Mouse (Mus musculus) stomach, embryonic 16.5 days (tissue): ENCODE results near the gene Gm5724. TPM values are rescaled to one million over a fixed set of nuclear protein-coding genes. Genes with fewer than 3 reads are reported as not detected.

ENCODE experiments used
- ATAC-seq: fragments of 200-750 bp; cut with Nextera tagmentation; 2 replicates; pipeline ENCODE4 v1.8.0; 2017; ENCODE audit warnings: moderate number of reproducible peaks, moderate TSS enrichment; ENCODE audit not compliant: insufficient read depth, low FRiP score
- H3K27ac ChIP-seq: fragments of 300-500 bp; sonication (generic); 2 replicates; pipeline ENCODE4 v1.5.1; 2014; ENCODE audit warnings: low read length
- H3K27me3 ChIP-seq: fragments of 300-500 bp; sonication (generic); 2 replicates; pipeline ENCODE4 v1.6.1; 2014; ENCODE audit warnings: low read length, control low read depth, mixed read lengths; ENCODE audit not compliant: control insufficient read depth, insufficient read depth
- H3K36me3 ChIP-seq: fragments of 300-500 bp; sonication (generic); 2 replicates; pipeline ENCODE4 v1.6.1; 2014; ENCODE audit warnings: low read length; ENCODE audit not compliant: control insufficient read depth, insufficient read depth
- H3K4me1 ChIP-seq: fragments of 300-500 bp; sonication (generic); 2 replicates; pipeline ENCODE4 v1.6.1; 2014; ENCODE audit warnings: low read length, control low read depth, mixed read lengths; ENCODE audit not compliant: control insufficient read depth, insufficient read depth
- H3K4me2 ChIP-seq: fragments of 300-500 bp; sonication (generic); 2 replicates; pipeline ENCODE4 v1.6.1; 2014; ENCODE audit warnings: low read depth, low read length, mixed read lengths
- H3K4me3 ChIP-seq: fragments of 300-500 bp; sonication (generic); replicated peaks from 2 replicates; pipeline ENCODE4 v1.5.1; 2014; ENCODE audit warnings: mild to moderate bottlenecking, low read length
- H3K9ac ChIP-seq: fragments of 300-500 bp; sonication (generic); 2 replicates; pipeline ENCODE4 v1.6.1; 2014; ENCODE audit warnings: low read length
- H3K9me3 ChIP-seq: fragments of 300-500 bp; sonication (generic); replicated peaks from 2 replicates; pipeline ENCODE4 v1.6.1; 2016; ENCODE audit warnings: low read length, control low read depth; ENCODE audit not compliant: control insufficient read depth
- WGBS: fragments of 180-500 bp; shearing (Covaris S2); extraction: QIAGEN DNeasy Blood & Tissue Kit; methylation state at CpG from one replicate; pipeline ENCODE4 v1.1.7; 2014; 5-methylcytosine and 5-hydroxymethylcytosine counted together
- polyA plus RNA-seq: library from polyadenylated mRNA; unstranded; fragments of >200 nt; fragmentation: Nextera tagmentation; extraction: Ambion mirVana; gene quantifications from 2 replicates; pipeline ENCODE4 v1.2.1, GENCODE M21; 2015

The Gm5724 gene
- not detected in 2 replicates for polyA plus RNA-seq

- H3K27me3 ChIP-seq = no peaks in the 10 kb centered on the region
- H3K4me1 ChIP-seq = no peaks in the 10 kb centered on the region
- no peaks in the 10 kb centered on the region for H3K36me3 ChIP-seq
- ATAC-seq = no peak
- H3K9me3 ChIP-seq = no peaks in the 10 kb centered on the region
- no peak within 1 kb of the TSS for H3K27ac ChIP-seq
- no peak within 1 kb of the TSS for H3K4me2 ChIP-seq
- H3K4me3 ChIP-seq = no peak within 1 kb of the TSS
- WGBS = 82% methylated on average over 3 of the region's 3 CpGs
- H3K9ac ChIP-seq = no peak within 1 kb of the TSS
Measured at GRCm38 (mm10) chr6:141773710-141774109, at the start of gene Gm5724. Gene Gm5724 (minus strand): TSS chr6:141773810.

DNA sequence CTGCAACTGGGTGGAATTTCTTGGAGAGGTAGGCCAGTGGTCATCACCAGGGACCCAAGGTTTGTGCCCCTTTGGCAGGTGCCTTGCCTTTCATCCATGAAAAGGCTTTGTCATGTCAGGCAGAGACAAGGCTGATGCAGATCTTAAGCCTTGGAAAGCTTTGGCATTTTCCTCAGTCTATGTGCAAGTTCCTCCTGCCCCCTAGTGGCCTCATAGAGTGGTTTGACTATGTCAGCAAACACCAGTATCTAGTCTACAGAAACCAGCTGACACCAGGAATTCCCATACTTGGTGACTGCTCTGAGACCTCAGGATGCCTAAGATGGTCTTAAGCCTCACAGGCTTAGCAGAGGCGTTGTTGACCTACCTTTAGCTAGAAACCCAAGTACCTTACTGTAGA, 24.2 kb upstream of the Gm5724 start:
- H3K9me3 ChIP-seq = no peaks in the 10 kb centered on the region
- no peaks in the 10 kb centered on the region for H3K4me1 ChIP-seq
- no peaks in the 10 kb centered on the region for H3K36me3 ChIP-seq
- no peak overlapping the region for H3K9ac ChIP-seq
- WGBS = 31% methylated on average over 1 of the region's 1 CpGs
- H3K27me3 ChIP-seq = no peaks in the 10 kb centered on the region
- H3K4me2 ChIP-seq = no peak overlapping the region
- ATAC-seq = no peak
- H3K4me3 ChIP-seq = no peak overlapping the region
- H3K27ac ChIP-seq = no peak overlapping the region

- 83% methylated on average over 2 of the region's 2 CpGs for WGBS
- no peaks in the 10 kb centered on the region for H3K36me3 ChIP-seq
- no peaks in the 10 kb centered on the region for H3K9me3 ChIP-seq
- no peak overlapping the region for H3K4me3 ChIP-seq
- ATAC-seq = no peak
- no peak overlapping the region for H3K4me2 ChIP-seq
- no peaks in the 10 kb centered on the region for H3K27me3 ChIP-seq
- no peak overlapping the region for H3K9ac ChIP-seq
- H3K27ac ChIP-seq = no peak overlapping the region
- no peaks in the 10 kb centered on the region for H3K4me1 ChIP-seq
Measured at GRCm38 (mm10) chr6:141774476-141774875, 866 bp upstream of the Gm5724 start.

- Histone ChIP-seq H3K27ac (no peak overlapping the region), H3K4me1 (no peaks in the 10 kb centered on the region), H3K4me2 (no peak overlapping the region), H3K4me3 (no peak overlapping the region), H3K27me3 (no peaks in the 10 kb centered on the region), H3K36me3 (no peaks in the 10 kb centered on the region), H3K9me3 (no peaks in the 10 kb centered on the region), H3K9ac (no peak overlapping the region)
- no peak for ATAC-seq
Measured at GRCm38 (mm10) chr6:141691246-141691645, 82.4 kb downstream of the Gm5724 start.

DNA sequence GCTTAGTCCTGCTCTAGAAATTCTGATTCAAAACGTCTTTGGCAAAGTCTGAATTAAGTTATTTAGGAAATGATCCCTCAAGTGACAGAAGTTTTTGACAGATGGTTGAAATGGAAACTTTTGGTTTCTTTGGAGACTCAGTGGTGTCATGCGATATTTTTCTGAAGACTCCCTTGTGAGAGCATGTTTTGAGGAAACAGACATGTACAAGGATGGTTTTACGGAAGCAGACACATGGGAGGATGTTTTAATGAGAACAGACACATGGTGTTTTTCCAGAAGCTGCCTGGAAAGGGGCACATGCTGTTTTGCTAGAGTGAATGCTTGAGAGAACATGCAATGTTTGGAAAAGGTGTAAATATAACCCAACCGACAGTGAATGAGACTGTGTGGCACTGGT, 86.6 kb downstream of the Gm5724 start:
- H3K9ac ChIP-seq = no peak overlapping the region
- H3K4me3 ChIP-seq = no peak overlapping the region
- H3K36me3 ChIP-seq = no peaks in the 10 kb centered on the region
- ATAC-seq = no peak
- 59% methylated on average over 4 of the region's 4 CpGs for WGBS
- no peaks in the 10 kb centered on the region for H3K4me1 ChIP-seq
- no peaks in the 10 kb centered on the region for H3K9me3 ChIP-seq
- H3K27ac ChIP-seq = no peak overlapping the region
- H3K4me2 ChIP-seq = no peak overlapping the region
- H3K27me3 ChIP-seq = no peaks in the 10 kb centered on the region

Other genes starting within 250 kb of the Gm5724 start
- gene Slco1c1, start 249.4 kb downstream of the Gm5724 start, polyA plus RNA-seq = 0.11 TPM in 1 of 2 replicates, not detected in the other
- 0.21 and 0.24 TPM in 2 replicates for gene Slco1b2, start 144.3 kb downstream of the Gm5724 start, polyA plus RNA-seq
- not detected in 2 replicates for gene Slco1a4, start 82.4 kb upstream of the Gm5724 start, polyA plus RNA-seq
- gene Slco1a1, start 173.2 kb upstream of the Gm5724 start, polyA plus RNA-seq = not detected in 2 replicates
- gene Gm6614, start 237.6 kb upstream of the Gm5724 start, polyA plus RNA-seq = not detected in 2 replicates